Mouse (Mus musculus) cerebellum, postnatal 25 days (tissue): ENCODE measurements at regions not wholly inside any gene's neighbourhood (a gene's known extent, or its start where the extent isn't known, plus 50 kb on each side); places are given as distances from the start of the nearest gene placed in this dataset.
"Not testable (repeated sequence)": the region's sequence is repeated elsewhere in the genome, so short reads cannot be mapped to it uniquely, and the experiment has no call there.

Source experiments
- DNase-seq, 2 experiments: peaks; one replicate each; pipeline ENCODE4 v3.0.0; 2021; ENCODE audit warnings: mixed read lengths in 2 of 2

GRCm38 (mm10) chr11:111978667-111979066 lies 803.4 kb upstream of the Sox9 start:
- DNase-seq = no peak

- DNase-seq = no peak
Observed at GRCm38 (mm10) chr11:111996395-111996794, 785.6 kb upstream of the Sox9 start.

- not testable (repeated sequence) for DNase-seq
Observed at GRCm38 (mm10) chr11:112010848-112011247, 771.2 kb upstream of the Sox9 start.

GRCm38 (mm10) chr11:112017906-112018305 lies 764.1 kb upstream of the Sox9 start:
- no peak for DNase-seq

GRCm38 (mm10) chr11:112028031-112028430 lies 754.0 kb upstream of the Sox9 start:
- no peak for DNase-seq

- no peak for DNase-seq
Observed at GRCm38 (mm10) chr11:112038741-112039140, 743.3 kb upstream of the Sox9 start.

- no peak for DNase-seq
Observed at GRCm38 (mm10) chr11:112044455-112044854, 737.6 kb upstream of the Sox9 start.

GRCm38 (mm10) chr11:112045353-112045752 lies 736.7 kb upstream of the Sox9 start:
- no peak for DNase-seq

GRCm38 (mm10) chr11:112050362-112050761 lies 731.7 kb upstream of the Sox9 start:
- no peak for DNase-seq

- DNase-seq = no peak
Observed at GRCm38 (mm10) chr11:112055591-112055990, 726.4 kb upstream of the Sox9 start.

- no peak for DNase-seq
Observed at GRCm38 (mm10) chr11:112067176-112067575, 714.8 kb upstream of the Sox9 start.

GRCm38 (mm10) chr11:112068821-112069220 lies 713.2 kb upstream of the Sox9 start:
- DNase-seq = no peak

- no peak for DNase-seq
Observed at GRCm38 (mm10) chr11:112071571-112071970, 710.5 kb upstream of the Sox9 start.

- DNase-seq = no peak
Observed at GRCm38 (mm10) chr11:112081386-112081785, 700.6 kb upstream of the Sox9 start.

GRCm38 (mm10) chr11:112083019-112083418 lies 699.0 kb upstream of the Sox9 start:
- DNase-seq = no peak

- DNase-seq = no peak
Observed at GRCm38 (mm10) chr11:112092168-112092567, 689.9 kb upstream of the Sox9 start.

- no peak for DNase-seq
Observed at GRCm38 (mm10) chr11:112095009-112095408, 687.0 kb upstream of the Sox9 start.

GRCm38 (mm10) chr11:112098161-112098560 lies 683.9 kb upstream of the Sox9 start:
- no peak for DNase-seq

- DNase-seq = no peak
Observed at GRCm38 (mm10) chr11:112103252-112103651, 678.8 kb upstream of the Sox9 start.

- no peak for DNase-seq
Observed at GRCm38 (mm10) chr11:112106891-112107290, 675.1 kb upstream of the Sox9 start.

GRCm38 (mm10) chr11:112107314-112107713 lies 674.7 kb upstream of the Sox9 start:
- DNase-seq = no peak

GRCm38 (mm10) chr11:112121026-112121425 lies 661.0 kb upstream of the Sox9 start:
- no peak for DNase-seq

- DNase-seq = no peak
Observed at GRCm38 (mm10) chr11:112121831-112122230, 660.2 kb upstream of the Sox9 start.

- DNase-seq = no peak
Observed at GRCm38 (mm10) chr11:112125249-112125933, 656.6 kb upstream of the Sox9 start.

GRCm38 (mm10) chr11:112130090-112130489 lies 651.9 kb upstream of the Sox9 start:
- DNase-seq = no peak
